In genomic region chr4:143238241-143239031, GRCm38 (mm10) we compare ENCODE assay signal across 8 mouse cellular contexts. TPM values are rescaled to one million over a fixed set of nuclear protein-coding genes. Genes with fewer than 3 reads are reported as not detected.
DNase-seq lines count a peak whose midpoint lies in the region; ATAC-seq and TF ChIP-seq lines count a peak whose summit lies in the region.

No protein-coding gene starts in this region.

- no peak for TF ChIP-seq POLR2A in spleen, adult 2 months (IDR thresholded peaks at IDR 0.05; ENCODE audit: low read depth, low read length)

- peak; percentile 57; the same call in 1 of the 2 replicates for TF ChIP-seq CTCF in spleen, adult 2 months (IDR thresholded peaks at IDR 0.05; ENCODE audit: extremely low read depth, insufficient read depth, insufficient read length, insufficient replicate concordance)

- no peaks in the 10 kb centered on the region for H3K27me3 ChIP-seq in spleen, adult 2 months (ENCODE audit: control insufficient read depth, insufficient read depth, low read length)

- H3K27ac ChIP-seq in spleen, adult 2 months (ENCODE audit: insufficient read depth, low read length): no peak overlapping the region

- no peaks in the 10 kb centered on the region for H3K4me1 ChIP-seq in spleen, adult 2 months (ENCODE audit: control insufficient read depth, insufficient read depth, insufficient read length)

- DNase-seq in heart, adult 18-20 months: peak; percentile 27 to 77
- DNase-seq in heart, adult 11 months: no peak
- DNase-seq in NIH3T3 (ENCODE audit: low read depth): peak; percentile 74
- DNase-seq in heart, postnatal 10 days: peak; percentile 39 to 73
- DNase-seq in layer of hippocampus, postnatal 25 days (ENCODE audit: extremely low spot score in 1 of 2, low spot score in 1 of 2): peak; percentile 24 to 70
- peak; percentile 14 to 48 for DNase-seq in spleen, adult 2 months (ENCODE audit: low read depth in 1 of 2, low spot score in 2 of 2)

- no peaks in the 10 kb centered on the region for H3K36me3 ChIP-seq in spleen, adult 2 months (ENCODE audit: control insufficient read depth, insufficient read depth, low read length)

- ATAC-seq in common myeloid progenitor, adult 5-6 weeks (replicated peaks; ENCODE audit: low read depth, poor library complexity, severe bottlenecking): peak; percentile 42
- peak; percentile 78 for ATAC-seq in megakaryocyte, adult 5-6 weeks (ENCODE audit: poor library complexity, severe bottlenecking)

- intact Hi-C loops in heart, postnatal 10 days (cut with DNase I): loop anchor here (1.0 kb wide), 2 partner anchors 125 to 211 kb away; no protein-coding TSS in a partner anchor

- WGBS in spleen, adult 2 months: 22% methylated on average over 23 of the region's 23 CpGs

- H3K4me3 ChIP-seq in spleen, adult 2 months (ENCODE audit: extremely low read depth, insufficient read depth, insufficient read length): peak overlapping the region; percentile 2; the same call in 1 of the 2 replicates

RNA-seq across cellular contexts. Expression of gene Prdm2, which starts 25.6 kb away (rescaled TPM):
- total RNA-seq in heart, adult 18-20 months (2021): 10 to 100 TPM; 20.8 to 22.7 TPM
- 10.1 and 15.4 TPM in 2 replicates for total RNA-seq in common myeloid progenitor, adult 5-6 weeks (2017)
- total RNA-seq in heart, postnatal 10 days (2021): 10 to 100 TPM; 20.6 to 23.7 TPM
- 10 to 100 TPM; 42.2 to 43.1 TPM for total RNA-seq in layer of hippocampus, postnatal 25 days (2021)
- 24.4 and 29.6 TPM in 2 replicates for total RNA-seq in megakaryocyte, adult 5-6 weeks (2015)
- total RNA-seq in megakaryocyte, adult 5-6 weeks (2017): 16.3 and 19.1 TPM in 2 replicates
- 13.5 and 14.4 TPM in 2 replicates for polyA plus RNA-seq in spleen, adult 2 months (2012; rRNA removed)
